Mouse (Mus musculus): ENCODE measurements at regions not wholly inside any gene's neighbourhood (a gene's known extent, or its start where the extent isn't known, plus 50 kb on each side); places are given as distances from the start of the nearest gene placed in this dataset.

DNA sequence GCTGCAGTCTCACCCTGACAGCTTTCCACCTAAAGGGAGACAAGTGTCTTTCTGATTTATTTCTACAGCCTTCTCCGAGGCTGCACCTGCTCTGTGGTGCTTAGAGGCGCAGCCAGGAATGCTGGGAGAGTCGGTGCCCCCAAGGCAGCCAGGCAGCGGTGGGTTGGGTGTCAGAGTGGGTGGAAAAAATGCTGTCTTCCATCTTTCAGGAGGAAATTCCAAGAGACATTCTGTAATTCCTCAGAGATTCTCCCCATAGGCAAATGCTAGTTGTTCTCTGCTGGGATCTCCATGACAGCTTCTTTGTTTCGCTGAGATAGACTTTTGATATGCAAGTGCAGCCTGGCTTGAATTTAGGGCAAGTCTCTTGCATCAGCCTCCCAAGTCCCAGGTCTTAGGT lies 109.5 kb upstream of the Rai14 start:
- TF ChIP-seq GATA4 (IDR thresholded peaks at IDR 0.05; ENCODE audit: insufficient replicate concordance, low read length) = no peak

DNA sequence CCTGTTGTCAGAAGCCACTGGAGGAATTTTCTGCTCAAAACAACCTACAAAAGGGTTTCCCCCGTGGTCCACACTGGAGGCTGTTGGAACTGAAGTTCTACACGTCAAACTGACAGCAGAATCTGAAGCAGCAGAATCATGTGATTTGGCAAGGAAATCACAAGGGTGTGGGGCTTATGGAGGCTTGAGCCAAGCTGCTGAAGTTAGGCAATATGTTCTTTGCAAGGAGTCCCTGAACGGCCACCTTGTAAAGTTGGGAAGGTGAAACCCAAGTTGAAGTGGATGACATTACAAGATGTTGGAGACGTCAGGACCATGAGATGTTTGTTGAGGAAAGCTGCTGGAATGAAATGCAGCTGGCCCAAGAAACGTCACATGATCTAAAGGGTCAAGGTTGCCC lies 115.2 kb upstream of the Rai14 start:
- TF ChIP-seq GATA4 (IDR thresholded peaks at IDR 0.05; ENCODE audit: insufficient replicate concordance, low read length) = no peak

DNA sequence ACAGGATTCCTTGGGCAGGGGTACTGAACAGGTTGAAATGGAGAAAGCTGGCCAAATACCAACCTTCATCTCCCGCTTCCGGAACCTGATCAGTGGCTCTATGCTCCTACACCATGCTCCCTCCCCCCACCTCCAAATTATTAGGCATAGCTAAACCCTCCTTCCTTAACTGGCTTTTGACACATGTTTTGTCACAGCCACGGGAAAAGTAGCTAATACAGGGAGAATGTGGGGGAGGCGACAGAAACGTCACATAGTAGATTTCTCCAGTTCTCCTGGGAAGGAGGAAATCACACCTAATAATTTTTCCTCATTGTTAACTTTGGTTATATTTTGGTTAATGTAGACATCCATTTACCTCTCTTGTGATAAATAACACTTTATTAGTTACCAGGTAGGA lies 116.1 kb upstream of the Rai14 start:
- no peak for TF ChIP-seq GATA4 (IDR thresholded peaks at IDR 0.05; ENCODE audit: insufficient replicate concordance, low read length)

DNA sequence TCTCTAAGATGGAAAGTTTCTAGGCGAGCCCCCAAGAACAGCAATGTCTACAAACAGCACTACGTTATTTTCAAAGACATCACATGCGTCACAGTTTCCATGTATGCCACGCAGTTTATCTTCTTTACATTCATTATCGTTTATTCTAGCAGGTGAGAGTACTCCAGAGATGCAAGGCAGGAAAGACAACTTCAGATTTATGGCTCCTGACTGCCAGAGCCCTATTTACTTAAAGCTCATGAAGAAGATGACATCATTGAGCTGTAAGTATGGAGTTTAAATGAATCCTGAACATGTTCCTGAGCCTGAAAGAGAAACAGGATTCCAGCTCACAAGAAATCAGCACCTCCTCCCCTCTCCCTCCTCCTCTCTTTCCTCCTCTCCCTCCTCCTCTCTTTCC lies 116.7 kb upstream of the Rai14 start:
- no peak for TF ChIP-seq GATA4 (IDR thresholded peaks at IDR 0.05; ENCODE audit: insufficient replicate concordance, low read length)

DNA sequence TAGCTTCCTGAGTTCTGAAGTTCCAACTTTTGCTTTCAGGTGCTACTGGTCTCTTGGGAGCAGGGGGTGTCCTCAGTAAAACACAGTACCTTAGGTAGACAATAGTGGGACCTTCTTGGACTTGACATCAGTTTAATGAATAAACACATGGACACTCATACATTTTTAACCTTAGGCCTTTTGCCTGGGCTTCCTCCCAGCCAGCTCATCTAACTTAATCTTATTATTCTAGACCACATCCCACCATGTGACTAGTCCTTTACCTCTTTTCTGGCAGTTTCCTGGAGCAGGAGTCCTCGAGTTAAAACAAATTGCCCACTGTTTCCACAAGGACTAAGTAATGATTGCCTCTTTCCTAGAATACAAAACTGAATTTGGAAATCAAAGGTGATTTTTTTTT lies 117.9 kb upstream of the Rai14 start:
- TF ChIP-seq GATA4 (IDR thresholded peaks at IDR 0.05; ENCODE audit: insufficient replicate concordance, low read length) = no peak

DNA sequence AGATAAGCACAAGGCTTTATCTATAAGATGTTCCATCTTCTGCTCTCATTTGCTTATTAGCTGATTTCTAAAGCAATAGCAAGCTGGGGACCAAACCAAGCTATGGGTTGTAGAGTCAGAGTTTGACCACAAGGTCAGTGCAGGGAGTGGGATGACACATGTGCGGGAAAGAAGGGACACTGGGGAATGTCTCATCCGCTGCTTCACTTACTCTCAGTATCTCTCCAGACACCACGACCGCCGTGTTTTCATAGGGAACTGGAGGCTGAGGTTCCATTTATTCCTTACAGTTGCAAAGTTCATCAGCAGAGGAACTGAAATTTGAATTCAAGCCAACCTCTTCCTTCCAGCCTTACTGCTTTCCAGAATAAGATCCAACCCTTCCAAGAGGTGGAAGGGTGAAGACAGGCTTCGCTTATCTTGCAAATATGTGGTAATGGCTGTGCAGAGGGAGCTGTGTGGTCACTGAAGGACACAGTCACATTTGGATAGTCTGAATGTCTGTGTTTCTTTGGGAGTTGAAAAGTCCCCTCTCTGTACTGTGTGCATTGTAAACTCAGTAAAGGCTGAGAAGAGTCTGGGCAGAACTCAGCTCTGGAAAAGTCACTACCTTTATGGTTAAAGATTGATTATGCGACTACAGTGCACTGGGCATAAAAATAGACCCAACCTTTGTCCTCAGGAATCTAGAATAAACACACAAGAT lies 118.1 kb upstream of the C1qtnf3 start:
- TF ChIP-seq GATA4 (IDR thresholded peaks at IDR 0.05; ENCODE audit: insufficient replicate concordance, low read length) = peak; percentile 55; the same call in 1 of the 2 replicates

DNA sequence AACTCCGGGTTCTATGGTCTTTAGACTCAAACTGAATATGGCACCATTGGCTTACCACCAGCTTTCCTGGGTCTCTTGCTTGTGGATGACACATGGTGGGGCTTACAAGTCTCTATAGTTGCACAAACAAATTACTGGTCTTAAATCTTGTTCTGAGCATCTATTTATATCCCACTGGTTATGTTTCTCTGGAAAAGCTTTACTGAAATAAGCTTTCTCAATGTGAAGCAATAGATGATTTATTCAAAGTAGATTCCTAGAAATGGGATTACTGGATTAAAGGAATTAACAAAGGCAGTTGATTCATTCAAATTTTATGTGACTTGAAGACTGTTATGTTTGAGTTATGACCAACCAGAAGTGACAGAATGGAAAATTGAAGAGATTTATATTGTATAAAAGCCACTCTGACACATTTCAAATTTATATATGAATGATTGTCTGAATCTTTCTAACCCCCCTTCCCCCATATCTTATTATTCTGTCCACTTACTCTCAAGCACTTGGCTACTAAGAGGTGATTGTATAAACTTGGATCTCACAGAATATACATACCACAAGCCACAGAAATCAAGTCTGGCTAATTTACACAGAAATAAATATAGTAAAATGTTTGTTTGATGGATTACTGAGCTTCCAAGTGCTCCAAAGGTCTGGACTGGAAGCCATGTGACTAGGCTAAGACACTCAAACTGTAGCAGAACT lies 113.4 kb upstream of the C1qtnf3 start:
- no peak for TF ChIP-seq GATA4 (IDR thresholded peaks at IDR 0.05; ENCODE audit: insufficient replicate concordance, low read length)

DNA sequence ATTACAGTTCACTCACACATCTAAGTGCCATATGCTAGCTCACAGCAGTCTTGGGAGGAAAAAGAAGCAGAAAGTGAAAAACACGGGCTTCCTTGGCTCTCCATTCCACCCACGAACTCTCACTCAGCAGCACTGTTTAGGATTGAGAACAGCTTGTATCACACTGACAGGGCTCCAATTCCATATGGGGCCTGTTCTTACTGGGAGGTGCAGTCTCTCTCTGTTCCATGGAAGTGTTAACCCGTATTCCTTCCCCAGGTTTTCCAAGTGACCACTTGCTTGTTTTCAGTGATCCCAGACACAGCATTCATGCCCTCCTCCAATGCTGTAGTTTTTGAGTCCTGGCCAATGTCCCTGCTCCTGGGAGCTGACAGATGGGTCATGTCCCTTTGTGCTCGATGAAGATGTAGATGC lies 111.5 kb upstream of the C1qtnf3 start:
- no peak for TF ChIP-seq GATA4 (IDR thresholded peaks at IDR 0.05; ENCODE audit: insufficient replicate concordance, low read length)

DNA sequence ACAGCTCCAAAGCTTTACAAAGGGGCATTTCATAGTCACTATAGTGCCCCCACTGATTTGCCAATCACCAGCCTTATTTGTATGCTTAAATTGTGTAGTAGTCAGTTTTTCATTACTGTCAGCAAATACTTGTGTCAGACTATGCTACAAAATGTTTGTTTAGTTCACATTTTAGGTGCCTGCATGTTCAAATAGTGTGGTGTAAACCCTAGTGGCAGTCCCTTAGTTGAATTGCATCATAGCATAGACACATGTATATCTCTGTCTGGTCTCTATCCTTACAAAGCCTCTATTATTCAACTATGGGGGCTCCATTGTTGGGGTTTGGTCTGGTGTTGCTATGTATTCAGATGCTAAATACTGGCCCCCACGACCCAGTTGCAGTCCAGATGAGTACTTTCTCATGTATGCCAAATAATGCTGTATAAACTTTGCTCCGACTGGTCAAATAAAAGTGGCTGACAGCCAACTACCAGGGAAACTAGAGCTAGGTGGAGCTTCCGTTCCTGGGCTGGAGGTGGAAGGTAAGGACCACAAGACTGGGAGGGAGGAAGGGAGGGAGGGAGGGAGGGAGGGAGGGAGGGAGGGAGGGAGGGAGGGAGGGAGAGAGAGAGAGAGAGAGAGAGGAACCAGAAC lies 109.0 kb upstream of the C1qtnf3 start:
- no peak for TF ChIP-seq GATA4 (IDR thresholded peaks at IDR 0.05; ENCODE audit: insufficient replicate concordance, low read length)

DNA sequence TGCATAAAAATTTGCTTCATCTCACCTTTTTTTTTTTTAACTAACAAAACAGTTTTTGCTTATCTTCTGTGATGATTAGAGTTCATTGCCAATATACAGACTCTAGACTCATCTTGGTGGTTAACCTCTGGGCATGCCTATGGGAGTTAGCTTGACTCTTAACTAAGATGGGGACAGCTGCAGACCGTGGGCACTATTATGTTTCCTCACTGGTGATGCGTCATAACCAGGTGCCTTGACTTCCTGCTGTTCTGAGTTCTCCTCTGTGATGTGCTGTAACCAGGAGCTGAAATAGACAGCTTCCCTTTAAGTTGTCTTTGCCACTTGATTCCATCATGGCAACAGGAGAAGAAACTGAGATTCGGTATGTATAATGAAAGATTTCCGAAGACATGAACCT lies 105.4 kb upstream of the C1qtnf3 start:
- TF ChIP-seq GATA4 (IDR thresholded peaks at IDR 0.05; ENCODE audit: insufficient replicate concordance, low read length) = no peak

DNA sequence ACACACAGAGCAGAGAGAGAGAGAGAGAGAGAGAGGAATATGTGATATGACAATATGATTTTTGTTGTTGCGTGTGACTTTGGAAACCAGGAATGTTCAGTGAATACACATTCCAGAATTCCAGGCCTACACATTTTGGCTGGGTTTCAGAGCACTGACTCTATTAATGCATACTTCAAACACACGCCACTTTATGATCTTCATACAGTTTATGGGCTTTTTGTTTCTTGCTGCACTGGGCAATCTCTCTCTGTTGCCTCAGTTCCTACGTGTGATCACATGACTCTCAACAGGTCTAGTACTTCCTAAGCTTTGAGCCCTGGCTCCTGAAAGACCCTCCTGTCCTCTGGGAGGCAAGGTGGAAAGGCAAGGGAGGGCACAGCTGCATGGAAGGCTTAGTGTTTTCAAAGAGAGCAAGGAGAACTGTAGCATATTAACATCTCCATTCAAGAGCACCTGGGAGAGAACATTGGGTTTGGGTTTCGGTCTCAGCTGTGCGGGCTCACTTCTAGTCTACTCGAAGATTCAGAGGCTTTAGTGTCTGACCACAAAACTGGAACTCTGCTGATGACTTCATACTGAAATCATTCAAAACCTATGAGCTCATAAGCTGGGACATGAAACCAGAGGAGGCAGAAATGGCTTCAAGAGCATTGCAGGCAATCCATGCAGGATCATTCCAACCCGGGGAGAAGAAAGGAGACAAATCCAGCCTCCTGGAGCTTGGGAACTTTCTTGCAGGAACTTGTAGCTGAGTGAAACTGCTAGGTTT lies 87.9 kb upstream of the C1qtnf3 start:
- TF ChIP-seq GATA4 (IDR thresholded peaks at IDR 0.05; ENCODE audit: insufficient replicate concordance, low read length) = no peak

DNA sequence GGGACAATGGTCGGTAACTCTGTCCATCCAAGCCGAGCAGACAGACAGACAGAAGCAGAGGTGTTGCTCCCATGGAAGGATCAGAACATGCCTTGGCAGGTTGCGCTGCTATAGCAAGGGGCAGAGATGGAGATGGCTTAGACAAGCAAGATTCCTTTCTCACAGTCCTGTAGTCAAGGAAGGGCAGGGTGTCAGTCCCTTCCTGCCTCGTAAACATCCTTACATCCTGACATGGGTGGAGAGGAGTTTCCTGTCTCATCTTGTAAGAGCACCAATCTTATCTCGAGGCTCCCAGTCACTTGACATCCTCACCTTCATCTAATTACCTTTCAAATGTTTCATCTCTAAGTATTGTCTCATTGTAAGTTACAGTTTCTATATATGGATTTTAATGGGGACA lies 87.0 kb upstream of the C1qtnf3 start:
- TF ChIP-seq GATA4 (IDR thresholded peaks at IDR 0.05; ENCODE audit: insufficient replicate concordance, low read length) = peak; percentile 57; the same call in 1 of the 2 replicates

DNA sequence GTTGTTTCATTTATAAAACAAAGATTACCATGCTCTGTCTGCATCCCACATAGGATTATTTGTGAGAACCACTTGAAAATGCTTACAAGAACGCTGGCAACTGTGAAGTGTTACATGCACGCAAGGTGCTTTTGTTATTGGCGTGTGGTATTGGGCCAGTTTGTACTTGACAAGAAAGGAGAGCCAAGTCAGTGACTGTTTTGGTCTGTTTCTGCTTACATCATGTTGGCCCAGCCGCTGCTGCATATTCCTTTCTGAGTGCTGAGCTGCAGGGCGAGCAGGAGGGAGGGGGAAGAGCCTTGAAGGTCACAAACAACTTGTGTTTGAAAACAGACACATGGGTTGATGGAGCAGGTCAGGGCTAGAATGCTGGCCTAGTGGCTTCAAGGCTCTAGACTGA lies 85.3 kb upstream of the C1qtnf3 start:
- TF ChIP-seq GATA4 (IDR thresholded peaks at IDR 0.05; ENCODE audit: insufficient replicate concordance, low read length) = no peak

DNA sequence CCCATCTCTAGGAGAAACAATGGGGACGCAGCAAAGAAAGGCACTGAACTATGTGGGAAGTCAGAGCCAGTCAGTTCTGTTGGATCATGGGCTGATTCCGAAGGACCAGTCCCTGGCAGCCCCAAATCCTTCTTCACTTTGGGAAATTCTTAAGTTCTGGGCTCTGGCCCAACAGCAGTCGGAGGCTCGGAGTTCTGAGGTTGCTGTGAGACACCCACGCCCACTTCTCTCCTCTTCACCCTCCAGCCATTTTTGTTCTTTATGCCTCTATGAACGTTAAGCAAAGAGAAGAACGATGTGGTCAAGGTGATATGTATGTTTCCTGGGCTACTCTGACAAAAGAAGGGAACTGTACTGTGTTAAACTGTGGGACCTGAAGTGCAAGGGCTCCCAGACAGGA lies 84.0 kb upstream of the C1qtnf3 start:
- TF ChIP-seq GATA4 (IDR thresholded peaks at IDR 0.05; ENCODE audit: insufficient replicate concordance, low read length) = no peak

DNA sequence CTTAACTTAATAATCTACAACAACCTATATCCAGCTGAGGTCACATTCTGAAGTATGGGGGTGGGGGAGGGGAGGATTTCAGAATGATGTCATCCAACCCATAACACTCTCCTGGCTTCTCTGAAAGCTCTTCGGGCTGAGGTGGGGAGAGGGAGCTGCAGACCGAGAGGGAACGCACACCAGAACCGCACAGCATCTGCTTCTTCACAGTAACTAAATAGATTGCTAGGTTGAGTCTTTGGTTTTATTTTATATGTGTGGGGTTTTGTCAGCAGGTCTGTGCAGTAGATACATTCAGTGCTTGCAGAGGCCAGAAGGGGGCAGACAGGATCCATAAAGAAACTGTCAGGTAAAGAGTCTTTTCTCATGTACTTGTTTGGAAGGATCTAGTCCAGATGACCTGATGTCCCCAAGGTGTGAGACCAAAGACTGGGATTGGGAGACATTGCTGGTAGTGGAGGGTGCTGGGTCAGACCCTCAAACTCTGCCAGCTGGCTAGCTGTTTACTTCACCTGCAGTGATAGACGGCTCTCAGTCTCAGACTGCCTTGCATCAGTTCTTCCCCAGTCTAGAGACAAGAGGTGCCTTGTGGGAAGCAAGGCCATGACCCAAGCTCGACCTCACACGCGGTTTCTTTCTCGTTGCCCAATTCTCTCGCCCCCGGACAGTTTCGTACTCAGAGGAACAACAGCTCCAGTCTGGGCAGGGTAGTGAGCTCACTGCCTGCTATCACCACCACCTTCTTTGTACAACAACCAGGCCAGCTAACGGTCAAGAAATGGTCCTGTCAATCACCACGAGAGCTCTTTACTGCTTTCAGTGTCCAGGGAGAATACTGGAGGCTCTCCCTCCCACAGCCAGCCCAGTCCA lies 83.2 kb upstream of the C1qtnf3 start:
- TF ChIP-seq GATA4 (IDR thresholded peaks at IDR 0.05; ENCODE audit: insufficient replicate concordance, low read length) = no peak
